Mouse (Mus musculus) liver, embryonic 12.5 days (tissue): ENCODE results near the gene Brinp2. TPM values are rescaled to one million over a fixed set of nuclear protein-coding genes. Genes with fewer than 3 reads are reported as not detected.

ENCODE experiments used
- ATAC-seq: fragments of 200-750 bp; cut with Nextera tagmentation; 2 replicates; pipeline ENCODE4 v1.8.0; 2017; ENCODE audit warnings: moderate number of reproducible peaks, mild to moderate bottlenecking, moderate library complexity
- H3K27ac ChIP-seq: fragments of 300-500 bp; sonication (generic); 2 replicates; pipeline ENCODE4 v1.5.1; 2016; ENCODE audit warnings: mild to moderate bottlenecking
- H3K27me3 ChIP-seq: fragments of 300-500 bp; sonication (generic); replicated peaks from 2 replicates; pipeline ENCODE4 v1.6.1; 2016; ENCODE audit warnings: mild to moderate bottlenecking, moderate library complexity
- H3K36me3 ChIP-seq: fragments of 300-500 bp; sonication (generic); 2 replicates; pipeline ENCODE4 v1.6.1; 2016; ENCODE audit warnings: mild to moderate bottlenecking, moderate library complexity
- H3K4me1 ChIP-seq: fragments of 300-500 bp; sonication (generic); 2 replicates; pipeline ENCODE4 v1.6.1; 2016
- H3K4me2 ChIP-seq: fragments of 300-500 bp; sonication (generic); 2 replicates; pipeline ENCODE4 v1.6.1; 2016; ENCODE audit warnings: mild to moderate bottlenecking, moderate library complexity
- H3K4me3 ChIP-seq: fragments of 300-500 bp; sonication (generic); 2 replicates; pipeline ENCODE4 v1.5.1; 2016; ENCODE audit warnings: mild to moderate bottlenecking, moderate library complexity
- H3K9ac ChIP-seq: fragments of 300-500 bp; sonication (generic); 2 replicates; pipeline ENCODE4 v1.6.1; 2016; ENCODE audit warnings: mild to moderate bottlenecking, moderate library complexity
- H3K9me3 ChIP-seq: fragments of 300-500 bp; sonication (generic); replicated peaks from 2 replicates; pipeline ENCODE4 v1.6.1; 2016; ENCODE audit warnings: mild to moderate bottlenecking, moderate library complexity
- WGBS: fragments of 180-500 bp; shearing (Covaris S2); methylation state at CpG from one replicate; pipeline ENCODE4 v1.1.7; 2016; ENCODE audit not compliant: insufficient replicate concordance; 5-methylcytosine and 5-hydroxymethylcytosine counted together
- polyA plus RNA-seq: library from polyadenylated mRNA; unstranded; fragments of >200 nt; fragmentation: Nextera tagmentation; extraction: Ambion mirVana; gene quantifications from 2 replicates; pipeline ENCODE4 v1.2.1, GENCODE M21; 2016

Brinp2 gene
- polyA plus RNA-seq, 1 experiment from 2014 or later, result 0.07 TPM

GRCm38 (mm10) chr1:158244016-158244415 is 112.1 kb downstream of the Brinp2 start:
- H3K36me3 ChIP-seq, result no peaks in the 10 kb centered on the region
- no peak overlapping the region for H3K9ac ChIP-seq
- H3K4me3 ChIP-seq, result no peak overlapping the region
- ATAC-seq, result no peak
- H3K27ac ChIP-seq, result no peak overlapping the region
- WGBS, result 79% methylated on average over 3 of the region's 3 CpGs
- H3K4me1 ChIP-seq, result no peaks in the 10 kb centered on the region
- peaks cover 5% of the 10 kb centered on the region; the same call in 1 of the 2 replicates for H3K9me3 ChIP-seq
- H3K4me2 ChIP-seq, result no peak overlapping the region
- no peaks in the 10 kb centered on the region for H3K27me3 ChIP-seq

GRCm38 (mm10) chr1:158241848-158242556 is 114.1 kb downstream of the Brinp2 start:
- Histone ChIP-seq H3K4me3 (no peak overlapping the region), H3K9me3 (peaks cover 5% of the 10 kb centered on the region; the same call in 1 of the 2 replicates), H3K4me1 (no peaks in the 10 kb centered on the region), H3K9ac (no peak overlapping the region), H3K27me3 (no peaks in the 10 kb centered on the region), H3K27ac (no peak overlapping the region), H3K36me3 (no peaks in the 10 kb centered on the region), H3K4me2 (no peak overlapping the region)
- WGBS, result 75% methylated on average over 2 of the region's 2 CpGs
- ATAC-seq, result no peak

GRCm38 (mm10) chr1:158239841-158240240 is 116.3 kb downstream of the Brinp2 start:
- Histone ChIP-seq H3K36me3 (no peaks in the 10 kb centered on the region), H3K27ac (no peak overlapping the region), H3K4me3 (no peak overlapping the region), H3K27me3 (no peaks in the 10 kb centered on the region), H3K9ac (no peak overlapping the region), H3K9me3 (no peaks in the 10 kb centered on the region), H3K4me2 (no peak overlapping the region), H3K4me1 (no peaks in the 10 kb centered on the region)
- 43% methylated on average over 2 of the region's 2 CpGs for WGBS
- ATAC-seq, result no peak

- Histone ChIP-seq H3K9me3 (no peaks in the 10 kb centered on the region), H3K4me3 (no peak overlapping the region)
- ATAC-seq, result no peak
Observed at GRCm38 (mm10) chr1:158238722-158239121, 117.4 kb downstream of the Brinp2 start.

GRCm38 (mm10) chr1:158228687-158229224 is 127.4 kb downstream of the Brinp2 start:
- H3K4me2 ChIP-seq, result no peak overlapping the region
- no peak overlapping the region for H3K27ac ChIP-seq
- no peaks in the 10 kb centered on the region for H3K27me3 ChIP-seq
- no peaks in the 10 kb centered on the region for H3K36me3 ChIP-seq
- ATAC-seq, result no peak
- no peaks in the 10 kb centered on the region for H3K4me1 ChIP-seq
- 72% methylated on average over 9 of the region's 9 CpGs for WGBS
- H3K9me3 ChIP-seq, result no peaks in the 10 kb centered on the region
- H3K9ac ChIP-seq, result no peak overlapping the region
- no peak overlapping the region for H3K4me3 ChIP-seq

More at GRCm38 (mm10) chr1:158238722-158239121, 117.4 kb downstream of the Brinp2 start:
- 53% methylated on average over 4 of the region's 4 CpGs for WGBS
- H3K27ac ChIP-seq, result no peak overlapping the region
- no peaks in the 10 kb centered on the region for H3K27me3 ChIP-seq
- no peak overlapping the region for H3K9ac ChIP-seq
- no peaks in the 10 kb centered on the region for H3K4me1 ChIP-seq
- no peaks in the 10 kb centered on the region for H3K36me3 ChIP-seq
- H3K4me2 ChIP-seq, result no peak overlapping the region

GRCm38 (mm10) chr1:158227239-158227638 is 128.9 kb downstream of the Brinp2 start:
- ATAC-seq, result no peak
- no peaks in the 10 kb centered on the region for H3K9me3 ChIP-seq

GRCm38 (mm10) chr1:158226689-158227088 is 129.4 kb downstream of the Brinp2 start:
- Histone ChIP-seq H3K4me3 (no peak overlapping the region), H3K9me3 (no peaks in the 10 kb centered on the region), H3K9ac (no peak overlapping the region), H3K27me3 (no peaks in the 10 kb centered on the region), H3K36me3 (no peaks in the 10 kb centered on the region), H3K4me1 (no peaks in the 10 kb centered on the region), H3K4me2 (no peak overlapping the region), H3K27ac (no peak overlapping the region)
- no peak for ATAC-seq
- 51% methylated on average over 2 of the region's 2 CpGs for whole genome bisulfite sequencing

More at GRCm38 (mm10) chr1:158227239-158227638, 128.9 kb downstream of the Brinp2 start:
- Histone ChIP-seq H3K27ac (no peak overlapping the region), H3K36me3 (no peaks in the 10 kb centered on the region), H3K4me2 (no peak overlapping the region), H3K4me1 (no peaks in the 10 kb centered on the region), H3K27me3 (no peaks in the 10 kb centered on the region), H3K4me3 (no peak overlapping the region), H3K9ac (no peak overlapping the region)
- 43% methylated on average over 2 of the region's 2 CpGs for WGBS

- no peak overlapping the region for H3K27ac ChIP-seq
- 65% methylated on average over 4 of the region's 4 CpGs for WGBS
- H3K4me2 ChIP-seq, result no peak overlapping the region
Observed at GRCm38 (mm10) chr1:158221048-158221447, 135.1 kb downstream of the Brinp2 start.

GRCm38 (mm10) chr1:158220148-158220547 is 136.0 kb downstream of the Brinp2 start:
- H3K9ac ChIP-seq, result no peak overlapping the region
- no peaks in the 10 kb centered on the region for H3K27me3 ChIP-seq
- 73% methylated on average over 4 of the region's 4 CpGs for WGBS
- H3K4me1 ChIP-seq, result no peaks in the 10 kb centered on the region
- no peak overlapping the region for H3K27ac ChIP-seq
- no peaks in the 10 kb centered on the region for H3K9me3 ChIP-seq
- no peak overlapping the region for H3K4me2 ChIP-seq
- no peak for ATAC-seq
- no peaks in the 10 kb centered on the region for H3K36me3 ChIP-seq
- no peak overlapping the region for H3K4me3 ChIP-seq

More at GRCm38 (mm10) chr1:158221048-158221447, 135.1 kb downstream of the Brinp2 start:
- Histone ChIP-seq H3K4me3 (no peak overlapping the region), H3K36me3 (no peaks in the 10 kb centered on the region), H3K4me1 (no peaks in the 10 kb centered on the region), H3K9ac (no peak overlapping the region), H3K27me3 (no peaks in the 10 kb centered on the region), H3K9me3 (no peaks in the 10 kb centered on the region)
- ATAC-seq, result no peak

GRCm38 (mm10) chr1:158218750-158219149 is 137.4 kb downstream of the Brinp2 start:
- no peak overlapping the region for H3K4me2 ChIP-seq
- WGBS, result 37% methylated on average over 1 of the region's 1 CpGs

GRCm38 (mm10) chr1:158218294-158218693 is 137.8 kb downstream of the Brinp2 start:
- H3K4me2 ChIP-seq, result no peak overlapping the region
- ATAC-seq, result peak; percentile 37; the same call in 1 of the 2 replicates
- no peak overlapping the region for H3K4me3 ChIP-seq
- H3K4me1 ChIP-seq, result no peaks in the 10 kb centered on the region
- no peaks in the 10 kb centered on the region for H3K27me3 ChIP-seq
- H3K9me3 ChIP-seq, result no peaks in the 10 kb centered on the region
- H3K36me3 ChIP-seq, result no peaks in the 10 kb centered on the region
- H3K9ac ChIP-seq, result no peak overlapping the region
- no peak overlapping the region for H3K27ac ChIP-seq
- WGBS, result 21% methylated on average over 2 of the region's 2 CpGs

More at GRCm38 (mm10) chr1:158218750-158219149, 137.4 kb downstream of the Brinp2 start:
- H3K27me3 ChIP-seq, result no peaks in the 10 kb centered on the region
- H3K36me3 ChIP-seq, result no peaks in the 10 kb centered on the region
- ATAC-seq, result no peak
- no peak overlapping the region for H3K27ac ChIP-seq
- no peaks in the 10 kb centered on the region for H3K9me3 ChIP-seq
- no peak overlapping the region for H3K4me3 ChIP-seq
- no peak overlapping the region for H3K9ac ChIP-seq
- H3K4me1 ChIP-seq, result no peaks in the 10 kb centered on the region

GRCm38 (mm10) chr1:158215581-158215980 is 140.5 kb downstream of the Brinp2 start:
- Histone ChIP-seq H3K4me1 (no peaks in the 10 kb centered on the region), H3K9me3 (no peaks in the 10 kb centered on the region), H3K4me2 (no peak overlapping the region), H3K36me3 (no peaks in the 10 kb centered on the region), H3K27me3 (no peaks in the 10 kb centered on the region), H3K9ac (no peak overlapping the region), H3K4me3 (no peak overlapping the region), H3K27ac (no peak overlapping the region)
- 68% methylated on average over 9 of the region's 9 CpGs for WGBS
- no peak for ATAC-seq
